Mouse (Mus musculus) liver, adult 10 weeks (tissue): ENCODE measurements around the gene Ripk1. TPM values are rescaled to one million over a fixed set of nuclear protein-coding genes. Genes with fewer than 3 reads are reported as not detected.

Source experiments
- polyA plus RNA-seq: library from polyadenylated mRNA; stranded (reverse); fragments of 350-450 nt; fragmentation: Illumina TruSeq; extraction: RNeasy Lipid Tissue Mini Kit (QIAGEN cat#74804); gene quantifications from one replicate; pipeline ENCODE4 v1.2.3, GENCODE M21; 2014; ENCODE audit warnings: low read depth, low replicate concordance

Ripk1 gene
- 24.3 TPM for polyA plus RNA-seq

GRCm38 (mm10) chr13:34002058-34003006 lies at the start of gene Ripk1, which contains the start of gene Serpinb6a:
TSS of gene Ripk1 (plus strand) at chr13:34002363.
TSS of gene Serpinb6a (minus strand) at chr13:34002794.

GRCm38 (mm10) chr13:33964206-33965046 lies 37.7 kb upstream of the Ripk1 start, which contains the start of gene Nqo2:
TSS of gene Nqo2 (plus strand) at chr13:33964687.

GRCm38 (mm10) chr13:34037172-34038055 lies 35.3 kb downstream of the Ripk1 start, which contains the start of gene Bphl:
TSS of gene Bphl (plus strand) at chr13:34037597.

GRCm38 (mm10) chr13:34077492-34078271 lies 75.5 kb downstream of the Ripk1 start, which contains the start of gene Tubb2a:
TSS of gene Tubb2a (minus strand) at chr13:34078007.

Other genes with a start within 250 kb of the Ripk1 start
- not detected for gene Serpinb6e, start 159.0 kb upstream of the Ripk1 start, polyA plus RNA-seq
- gene Serpinb6c, start 96.7 kb upstream of the Ripk1 start, polyA plus RNA-seq = not detected
- 200 TPM for gene Nqo2, start 37.7 kb upstream of the Ripk1 start, polyA plus RNA-seq
- 28.9 TPM for gene Serpinb6a, start 431 bp downstream of the Ripk1 start, polyA plus RNA-seq
- gene Bphl, start 35.2 kb downstream of the Ripk1 start, polyA plus RNA-seq = 225 TPM
- gene Tubb2a, start 75.6 kb downstream of the Ripk1 start, polyA plus RNA-seq = 19.4 TPM
- gene Tubb2b, start 128.1 kb downstream of the Ripk1 start, polyA plus RNA-seq = not detected
- 8.2 TPM for gene Psmg4, start 160.6 kb downstream of the Ripk1 start, polyA plus RNA-seq